Mouse (Mus musculus): ENCODE measurements around the gene Mettl16.

DNA sequence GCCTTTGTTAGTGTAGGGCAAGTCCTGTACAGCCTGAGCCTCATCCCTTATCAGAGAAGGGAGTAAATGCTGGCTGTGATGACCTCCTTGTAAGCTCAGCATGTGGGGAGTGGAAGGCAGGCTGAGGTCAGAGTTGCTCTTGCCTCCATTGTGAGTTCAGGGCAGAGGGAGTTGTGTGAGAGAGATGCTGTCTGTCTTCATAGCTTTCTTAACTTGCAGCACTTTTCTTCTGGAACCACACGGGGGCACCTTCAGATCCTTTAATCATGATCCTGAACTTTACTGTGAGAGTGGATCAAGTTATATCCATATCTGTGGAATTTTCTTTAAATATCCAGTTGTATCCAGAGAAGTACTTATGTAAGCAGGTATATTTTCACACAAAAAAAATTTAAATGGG is 50.8 kb downstream of the Mettl16 start:
- TF ChIP-seq CTCF (IDR thresholded peaks at IDR 0.05; ENCODE audit: low read depth) (peak; percentile 51), EP300 (IDR thresholded peaks at IDR 0.05; ENCODE audit: low read depth) (no peak)
